Mouse (Mus musculus): ENCODE measurements around the gene Brca2. TPM values are rescaled to one million over a fixed set of nuclear protein-coding genes. Genes with fewer than 3 reads are reported as not detected.

The Brca2 gene
- 0.92 and 1.7 TPM in 2 replicates for polyA plus RNA-seq (2012; rRNA removed; ENCODE audit: low replicate concordance)

GRCm38 (mm10) chr5:150521937-150522866 is at the start of gene Brca2:
TSS of gene Brca2 (plus strand) at chr5:150522630.

GRCm38 (mm10) chr5:150518064-150518463 is 4.4 kb upstream of the Brca2 start, which contains the start of gene Zar1l:
TSS of gene Zar1l (minus strand) at chr5:150518164.

GRCm38 (mm10) chr5:150597088-150597487 is 74.7 kb downstream of the Brca2 start, which contains the start of gene N4bp2l1:
TSS of gene N4bp2l1 (minus strand) at chr5:150597188.

Other genes starting within 250 kb of the Brca2 start
- gene Zar1l, start 4.5 kb upstream of the Brca2 start, polyA plus RNA-seq (2012; rRNA removed; ENCODE audit: low replicate concordance): not detected in 2 replicates
- 13.0 and 13.7 TPM in 2 replicates for gene N4bp2l1, start 74.6 kb downstream of the Brca2 start, polyA plus RNA-seq (2012; rRNA removed; ENCODE audit: low replicate concordance)
- 2.1 and 2.4 TPM in 2 replicates for gene N4bp2l2, start 143.6 kb downstream of the Brca2 start, polyA plus RNA-seq (2012; rRNA removed; ENCODE audit: low replicate concordance)
- 0.25 and 0.27 TPM in 2 replicates for gene Pds5b, start 151.1 kb downstream of the Brca2 start, polyA plus RNA-seq (2012; rRNA removed; ENCODE audit: low replicate concordance)

All from duodenum, adult 2 months (tissue).